Mouse (Mus musculus): ENCODE data around the gene Zbtb22. TPM values are rescaled to one million over a fixed set of nuclear protein-coding genes. Genes with fewer than 3 reads are reported as not detected.
A peak's percentile ranks its signal among the peaks of the same experiment; 100 is the strongest.

Gene Zbtb22
- polyA plus RNA-seq, 1 experiment, result 134 TPM

DNA sequence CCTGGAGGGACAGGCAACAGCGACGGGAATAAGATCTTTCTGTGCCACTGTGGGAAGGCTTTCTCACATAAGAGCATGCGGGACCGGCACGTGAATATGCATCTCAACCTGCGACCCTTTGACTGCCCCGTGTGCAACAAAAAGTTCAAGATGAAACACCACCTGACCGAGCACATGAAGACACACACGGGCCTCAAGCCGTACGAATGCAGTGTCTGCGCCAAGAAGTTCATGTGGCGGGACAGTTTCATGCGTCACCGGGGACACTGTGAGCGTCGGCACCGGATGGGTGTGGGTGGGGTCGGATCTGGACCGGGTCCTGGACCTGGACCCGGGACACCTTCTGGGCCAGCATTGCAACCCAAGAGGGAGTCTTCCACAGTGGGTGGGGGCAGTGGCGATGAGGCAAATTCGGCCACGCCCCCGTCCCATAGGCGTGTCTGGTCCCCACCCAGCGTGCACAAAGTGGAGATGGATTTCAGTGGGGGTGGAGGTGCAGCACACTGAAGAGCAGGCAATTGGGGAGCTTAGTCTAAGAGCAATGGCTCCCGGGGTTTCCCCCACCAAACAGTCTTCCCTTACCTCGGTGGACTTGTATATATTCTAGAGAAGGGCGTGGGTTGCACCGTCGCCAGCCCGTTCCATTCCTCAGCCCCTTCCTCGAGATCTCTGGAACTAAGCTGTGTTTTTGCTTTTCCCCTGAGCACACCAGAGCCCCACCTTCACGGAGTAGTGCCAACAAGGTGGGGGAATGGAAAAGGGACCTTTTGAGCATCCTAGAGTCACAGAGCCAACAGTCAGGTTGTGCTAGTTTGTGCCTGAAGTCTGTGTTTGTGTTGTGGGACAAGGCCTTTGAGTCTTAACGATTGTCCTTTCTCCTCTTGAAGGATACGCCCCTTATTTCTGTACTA lies 2.8 kb downstream of the Zbtb22 start:
- Histone ChIP-seq H3K4me3 (ENCODE audit: low read depth, low read length) (peak overlapping the region; percentile 82; the same call in 1 of the 2 replicates), H3K36me3 (ENCODE audit: control insufficient read depth, insufficient read depth, low read length) (peaks cover 31% of the 10 kb centered on the region), H3K27ac (ENCODE audit: insufficient read depth, low read depth, low read length) (peak overlapping the region; percentile 95)

DNA sequence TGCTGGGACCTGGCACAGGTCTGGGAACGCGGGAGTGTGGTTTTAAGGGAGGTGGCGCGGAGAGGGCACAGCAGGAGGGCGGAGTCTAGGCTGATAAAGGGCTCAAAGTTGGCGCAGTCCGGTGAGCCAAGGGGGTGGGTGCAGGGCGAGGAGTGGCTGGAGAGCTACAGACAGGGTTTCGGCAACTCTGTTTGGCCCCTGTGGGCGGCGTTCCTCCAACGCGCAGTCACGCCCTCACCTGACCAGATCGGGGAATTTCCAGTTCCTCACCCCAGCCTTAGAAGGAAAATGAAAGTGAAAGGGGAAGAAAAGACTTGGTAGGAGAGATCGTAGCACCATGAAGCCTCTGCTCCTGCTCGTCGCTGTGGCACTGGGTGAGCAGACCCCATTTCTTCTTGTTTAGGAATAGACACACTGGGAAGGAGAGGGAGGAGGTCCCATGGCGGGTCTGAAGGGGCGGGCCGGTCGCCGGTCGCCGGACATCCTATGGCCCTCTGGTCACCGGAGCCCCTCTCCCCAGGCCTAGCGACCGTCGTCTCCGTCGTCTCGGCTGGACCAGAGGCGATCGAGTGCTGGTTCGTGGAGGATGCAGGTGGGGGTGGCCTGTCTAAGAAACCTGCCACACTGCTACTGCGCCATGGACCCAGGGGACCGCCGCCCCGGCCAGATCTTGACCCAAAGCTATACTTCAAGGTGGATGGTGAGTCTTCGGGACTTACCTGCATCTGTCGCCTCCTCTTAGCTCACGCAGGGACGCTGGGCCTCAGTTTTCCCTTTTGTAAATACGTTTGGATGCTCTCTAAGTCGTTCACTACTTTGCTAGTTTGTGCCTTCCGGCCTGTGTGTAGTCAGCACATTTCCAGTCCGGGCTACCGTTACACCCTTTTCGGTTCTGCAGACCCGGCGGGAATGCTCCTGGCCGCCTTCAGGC lies 3.9 kb downstream of the Zbtb22 start:
- WGBS, result under 1% methylated on average over 52 of the region's 52 CpGs
- no peaks in the 10 kb centered on the region for H3K27me3 ChIP-seq (ENCODE audit: control insufficient read depth, insufficient read depth, low read length)
- TF ChIP-seq POLR2A (IDR thresholded peaks at IDR 0.05; ENCODE audit: low read depth, low read length), result peak; percentile 47; the same call in 1 of the 2 replicates
- TF ChIP-seq CTCF (IDR thresholded peaks at IDR 0.05; ENCODE audit: extremely low read depth, insufficient read length, insufficient replicate concordance, low read depth, low read length), result no peak; the same call in 1 of the 2 replicates
- peaks cover 26% of the 10 kb centered on the region for H3K4me1 ChIP-seq (ENCODE audit: control insufficient read depth, insufficient read depth, insufficient read length, low read length)
- H3K4me3 ChIP-seq (ENCODE audit: low read depth, low read length), result peak overlapping the region; percentile 82
- peak overlapping the region; percentile 95 for H3K27ac ChIP-seq (ENCODE audit: insufficient read depth, low read depth, low read length)
- peaks cover 23% of the 10 kb centered on the region for H3K36me3 ChIP-seq (ENCODE audit: control insufficient read depth, insufficient read depth, low read length)

More for the DNA sequence above, 2.8 kb downstream of the Zbtb22 start:
- peaks cover 26% of the 10 kb centered on the region for H3K4me1 ChIP-seq (ENCODE audit: control insufficient read depth, insufficient read depth, insufficient read length, low read length)
- WGBS, result 49% methylated on average over 37 of the region's 37 CpGs
- no peaks in the 10 kb centered on the region for H3K27me3 ChIP-seq (ENCODE audit: control insufficient read depth, insufficient read depth, low read length)
- TF ChIP-seq CTCF (IDR thresholded peaks at IDR 0.05; ENCODE audit: extremely low read depth, insufficient read length, insufficient replicate concordance, low read depth, low read length) (no peak), POLR2A (IDR thresholded peaks at IDR 0.05; ENCODE audit: low read depth, low read length) (no peak)

DNA sequence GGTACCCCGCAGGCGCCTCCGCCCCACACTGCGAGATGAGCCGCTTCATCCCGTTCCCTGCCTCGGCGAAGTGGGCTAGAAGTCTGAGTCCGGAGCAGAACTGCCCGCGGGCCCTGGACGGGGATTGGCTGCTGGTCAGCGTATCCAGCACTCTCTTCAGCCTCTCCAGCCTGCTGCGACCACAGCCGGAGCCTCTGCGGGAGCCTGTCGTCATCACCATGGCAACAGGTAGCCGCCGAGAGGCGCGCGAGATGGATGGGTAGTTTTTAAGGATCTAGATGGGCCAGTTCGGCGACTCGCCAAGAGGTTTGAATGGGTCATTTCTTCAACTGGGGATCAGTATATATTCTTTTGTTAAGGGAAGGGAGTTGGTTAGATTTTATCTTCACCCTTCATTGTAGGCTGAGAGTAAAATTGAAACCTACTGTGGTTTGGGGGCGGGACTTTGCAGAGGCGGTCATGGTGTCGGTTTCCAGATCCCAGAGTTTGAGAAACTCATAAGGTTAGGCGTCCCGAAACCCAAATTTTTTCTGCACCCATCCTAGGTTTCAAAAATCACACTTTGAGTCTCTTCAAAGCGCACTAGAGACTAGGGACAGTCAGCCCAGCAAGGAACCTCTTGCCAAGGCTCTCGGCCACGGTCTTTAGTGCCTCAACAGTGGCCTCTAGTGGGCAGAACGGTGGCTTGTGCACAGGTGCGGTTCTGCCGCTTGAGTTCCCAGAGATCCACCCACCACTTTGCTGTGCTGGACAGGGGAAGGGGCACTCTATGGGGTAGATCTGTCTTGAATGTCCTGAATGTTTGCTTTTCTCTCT lies 4.8 kb downstream of the Zbtb22 start:
- no peaks in the 10 kb centered on the region for H3K27me3 ChIP-seq (ENCODE audit: control insufficient read depth, insufficient read depth, low read length)
- peaks cover 23% of the 10 kb centered on the region for H3K4me1 ChIP-seq (ENCODE audit: control insufficient read depth, insufficient read depth, insufficient read length, low read length)
- H3K27ac ChIP-seq (ENCODE audit: insufficient read depth, low read depth, low read length), result peak overlapping the region; percentile 95
- peaks cover 24% of the 10 kb centered on the region for H3K36me3 ChIP-seq (ENCODE audit: control insufficient read depth, insufficient read depth, low read length)
- peak; percentile 83; the same call in 1 of the 2 replicates for TF ChIP-seq CTCF (IDR thresholded peaks at IDR 0.05; ENCODE audit: extremely low read depth, insufficient read length, insufficient replicate concordance, low read depth, low read length)
- 0 out of 2 replicates have a peak, but pooled peaks have one; percentile 29 for TF ChIP-seq POLR2A (IDR thresholded peaks at IDR 0.05; ENCODE audit: low read depth, low read length)
- WGBS, result under 1% methylated on average over 36 of the region's 36 CpGs
- peak overlapping the region; percentile 82 for H3K4me3 ChIP-seq (ENCODE audit: low read depth, low read length)

DNA sequence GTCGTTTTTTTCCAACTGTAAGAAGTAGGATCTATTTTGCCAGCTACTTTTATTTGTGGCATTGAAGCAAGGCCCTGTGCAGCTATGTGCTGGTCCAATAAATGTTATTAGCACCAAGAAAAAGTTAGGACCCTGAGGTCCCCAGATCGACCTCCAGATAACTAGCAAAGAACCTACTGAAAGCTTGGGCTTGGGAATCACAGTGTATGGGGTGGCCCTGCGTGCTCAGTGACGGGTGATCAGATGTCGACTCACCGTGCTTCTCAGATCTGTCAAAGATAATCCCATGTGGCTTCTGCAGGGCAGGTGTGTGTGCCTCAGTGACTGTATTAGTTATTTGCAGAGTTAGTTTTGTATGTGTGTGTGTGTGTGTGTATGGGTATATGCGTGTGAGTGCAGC lies 5.7 kb downstream of the Zbtb22 start:
- Histone ChIP-seq H3K4me1 (ENCODE audit: control insufficient read depth, insufficient read depth, insufficient read length, low read length) (peaks cover 23% of the 10 kb centered on the region), H3K36me3 (ENCODE audit: control insufficient read depth, insufficient read depth, low read length) (peaks cover 32% of the 10 kb centered on the region), H3K27me3 (ENCODE audit: control insufficient read depth, insufficient read depth, low read length) (no peaks in the 10 kb centered on the region), H3K27ac (ENCODE audit: insufficient read depth, low read depth, low read length) (no peak overlapping the region), H3K4me3 (ENCODE audit: low read depth, low read length) (peak overlapping the region; percentile 82; the same call in 1 of the 2 replicates)
- WGBS, result 83% methylated on average over 7 of the region's 7 CpGs
- TF ChIP-seq CTCF (IDR thresholded peaks at IDR 0.05; ENCODE audit: extremely low read depth, insufficient read length, insufficient replicate concordance, low read depth, low read length) (no peak), POLR2A (IDR thresholded peaks at IDR 0.05; ENCODE audit: low read depth, low read length) (no peak)

DNA sequence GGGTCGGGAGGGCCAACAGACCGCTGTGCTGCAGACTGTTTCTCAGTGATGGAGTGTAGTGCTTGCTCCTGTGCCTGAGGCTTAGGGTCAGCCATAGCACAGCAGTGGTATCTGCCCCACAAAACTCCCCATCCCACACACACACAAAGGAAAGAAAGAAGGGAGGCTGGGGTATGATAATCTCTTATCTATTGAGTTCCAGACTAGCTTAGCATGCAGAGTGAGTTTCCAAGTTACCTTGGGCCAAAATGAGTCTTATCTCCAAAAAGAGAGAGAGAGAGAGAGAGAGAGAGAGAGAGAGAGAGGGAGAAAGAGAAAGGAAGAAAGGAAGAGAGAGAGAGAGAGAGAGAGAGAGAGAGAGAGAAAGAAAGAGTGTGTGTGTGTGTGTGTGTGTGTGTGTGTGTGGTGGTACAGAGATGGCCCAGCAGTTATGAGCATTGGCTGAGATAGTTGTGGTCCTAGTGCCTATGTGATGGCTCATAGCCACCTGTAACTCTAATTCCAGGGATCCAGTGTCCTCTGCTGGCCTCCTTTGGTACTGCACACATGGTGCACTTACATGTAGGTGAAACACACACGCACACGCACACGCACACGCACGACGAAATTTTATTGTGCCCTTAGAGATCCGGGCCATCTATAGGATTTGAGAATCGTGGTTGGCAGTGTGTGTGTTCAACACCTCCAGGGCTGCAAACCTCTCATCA lies 9.0 kb downstream of the Zbtb22 start:
- WGBS, result 90% methylated on average over 10 of the region's 10 CpGs
- Histone ChIP-seq H3K27ac (ENCODE audit: insufficient read depth, low read depth, low read length) (no peak overlapping the region), H3K4me3 (ENCODE audit: low read depth, low read length) (no peak overlapping the region), H3K36me3 (ENCODE audit: control insufficient read depth, insufficient read depth, low read length) (peaks cover 45% of the 10 kb centered on the region), H3K27me3 (ENCODE audit: control insufficient read depth, insufficient read depth, low read length) (no peaks in the 10 kb centered on the region), H3K4me1 (ENCODE audit: control insufficient read depth, insufficient read depth, insufficient read length, low read length) (peaks cover 6% of the 10 kb centered on the region)
- TF ChIP-seq CTCF (IDR thresholded peaks at IDR 0.05; ENCODE audit: extremely low read depth, insufficient read length, insufficient replicate concordance, low read depth, low read length), result peak; percentile 38; the same call in 1 of the 2 replicates
- TF ChIP-seq POLR2A (IDR thresholded peaks at IDR 0.05; ENCODE audit: low read depth, low read length), result no peak

Data from small intestine, adult 2 months (tissue).